Mouse (Mus musculus): Measurements from ENCODE around the gene Etv6. TPM values are rescaled to one million over a fixed set of nuclear protein-coding genes. Genes with fewer than 3 reads are reported as not detected.

Etv6 gene
- polyA plus RNA-seq, 1 experiment from 2014 or later = 14.7 TPM

- Histone ChIP-seq H3K9me3 (no peaks in the 10 kb centered on the region), H3K27me3 (no peaks in the 10 kb centered on the region), H3K4me2 (no peak overlapping the region), H3K9ac (no peak overlapping the region), H3K27ac (no peak overlapping the region), H3K4me3 (no peak overlapping the region), H3K4me1 (peaks cover 10% of the 10 kb centered on the region), H3K36me3 (no peaks in the 10 kb centered on the region)
- ATAC-seq (ENCODE audit: borderline replicate concordance, extremely low read depth, low FRiP score, low TSS enrichment) = no peak
- 91% methylated on average over 11 of the region's 11 CpGs for WGBS
These were observed 64.7 kb downstream of the Etv6 start for GRCm38 (mm10) chr6:134099976-134100743.

GRCm38 (mm10) chr6:134102396-134102795 is 66.9 kb downstream of the Etv6 start:
- 69% methylated on average over 1 of the region's 1 CpGs for WGBS
- peaks cover 32% of the 10 kb centered on the region for H3K4me1 ChIP-seq
- H3K9ac ChIP-seq = no peak overlapping the region
- ATAC-seq (ENCODE audit: borderline replicate concordance, extremely low read depth, low FRiP score, low TSS enrichment) = no peak
- no peak overlapping the region for H3K27ac ChIP-seq
- no peak overlapping the region for H3K4me2 ChIP-seq
- H3K36me3 ChIP-seq = no peaks in the 10 kb centered on the region
- no peaks in the 10 kb centered on the region for H3K27me3 ChIP-seq
- H3K4me3 ChIP-seq = no peak overlapping the region
- no peaks in the 10 kb centered on the region for H3K9me3 ChIP-seq

GRCm38 (mm10) chr6:134103519-134103918 is 68.0 kb downstream of the Etv6 start:
- H3K27me3 ChIP-seq = no peaks in the 10 kb centered on the region
- 0 out of 2 replicates have a peak, but pooled peaks cover 1% of the 10 kb centered on the region for H3K36me3 ChIP-seq
- WGBS = 87% methylated on average over 8 of the region's 8 CpGs
- no peak overlapping the region for H3K4me2 ChIP-seq
- H3K4me3 ChIP-seq = no peak overlapping the region
- peaks cover 32% of the 10 kb centered on the region for H3K4me1 ChIP-seq
- H3K9ac ChIP-seq = no peak overlapping the region
- ATAC-seq (ENCODE audit: borderline replicate concordance, extremely low read depth, low FRiP score, low TSS enrichment) = no peak
- no peaks in the 10 kb centered on the region for H3K9me3 ChIP-seq
- no peak overlapping the region for H3K27ac ChIP-seq

- H3K9ac ChIP-seq = no peak overlapping the region
- no peak overlapping the region for H3K4me2 ChIP-seq
- 0 out of 2 replicates have a peak, but pooled peaks cover 4% of the 10 kb centered on the region for H3K36me3 ChIP-seq
- no peak overlapping the region for H3K4me3 ChIP-seq
- peak; percentile 48 for ATAC-seq (ENCODE audit: borderline replicate concordance, extremely low read depth, low FRiP score, low TSS enrichment)
- peaks cover 32% of the 10 kb centered on the region for H3K4me1 ChIP-seq
- 34% methylated on average over 15 of the region's 15 CpGs for WGBS
- no peaks in the 10 kb centered on the region for H3K27me3 ChIP-seq
- no peaks in the 10 kb centered on the region for H3K9me3 ChIP-seq
- peak overlapping the region; percentile 38 for H3K27ac ChIP-seq
These were observed 70.2 kb downstream of the Etv6 start for GRCm38 (mm10) chr6:134105514-134106201.

GRCm38 (mm10) chr6:134107696-134108095 is 72.2 kb downstream of the Etv6 start:
- Histone ChIP-seq H3K4me2 (no peak overlapping the region), H3K9me3 (no peaks in the 10 kb centered on the region), H3K27ac (no peak overlapping the region), H3K36me3 (0 out of 2 replicates have a peak, but pooled peaks cover 4% of the 10 kb centered on the region), H3K4me1 (peaks cover 45% of the 10 kb centered on the region), H3K9ac (no peak overlapping the region), H3K27me3 (no peaks in the 10 kb centered on the region), H3K4me3 (no peak overlapping the region)
- 75% methylated on average over 7 of the region's 7 CpGs for WGBS
- no peak for ATAC-seq (ENCODE audit: borderline replicate concordance, extremely low read depth, low FRiP score, low TSS enrichment)

- Histone ChIP-seq H3K9ac (no peak overlapping the region), H3K4me1 (peaks cover 46% of the 10 kb centered on the region), H3K4me2 (no peak overlapping the region), H3K9me3 (no peaks in the 10 kb centered on the region), H3K36me3 (0 out of 2 replicates have a peak, but pooled peaks cover 4% of the 10 kb centered on the region), H3K4me3 (no peak overlapping the region), H3K27me3 (no peaks in the 10 kb centered on the region), H3K27ac (no peak overlapping the region)
- 95% methylated on average over 1 of the region's 1 CpGs for WGBS
- no peak for ATAC-seq (ENCODE audit: borderline replicate concordance, extremely low read depth, low FRiP score, low TSS enrichment)
These were observed 74.2 kb downstream of the Etv6 start for GRCm38 (mm10) chr6:134109675-134110074.

GRCm38 (mm10) chr6:134110206-134110605 is 74.7 kb downstream of the Etv6 start:
- WGBS = 90% methylated on average over 5 of the region's 5 CpGs
- Histone ChIP-seq H3K36me3 (0 out of 2 replicates have a peak, but pooled peaks cover 4% of the 10 kb centered on the region), H3K27ac (no peak overlapping the region), H3K4me1 (peaks cover 41% of the 10 kb centered on the region), H3K9ac (no peak overlapping the region), H3K4me3 (no peak overlapping the region), H3K27me3 (no peaks in the 10 kb centered on the region), H3K9me3 (no peaks in the 10 kb centered on the region), H3K4me2 (no peak overlapping the region)
- no peak for ATAC-seq (ENCODE audit: borderline replicate concordance, extremely low read depth, low FRiP score, low TSS enrichment)

GRCm38 (mm10) chr6:134111599-134111998 is 76.1 kb downstream of the Etv6 start:
- H3K4me2 ChIP-seq = no peak overlapping the region
- H3K4me3 ChIP-seq = no peak overlapping the region
- H3K27me3 ChIP-seq = no peaks in the 10 kb centered on the region
- no peaks in the 10 kb centered on the region for H3K9me3 ChIP-seq
- ATAC-seq (ENCODE audit: borderline replicate concordance, extremely low read depth, low FRiP score, low TSS enrichment) = no peak
- 54% methylated on average over 8 of the region's 8 CpGs for WGBS
- no peak overlapping the region for H3K27ac ChIP-seq
- H3K4me1 ChIP-seq = peaks cover 27% of the 10 kb centered on the region
- H3K9ac ChIP-seq = no peak overlapping the region
- 0 out of 2 replicates have a peak, but pooled peaks cover 4% of the 10 kb centered on the region for H3K36me3 ChIP-seq

GRCm38 (mm10) chr6:134112753-134113152 is 77.3 kb downstream of the Etv6 start:
- Histone ChIP-seq H3K36me3 (0 out of 2 replicates have a peak, but pooled peaks cover 4% of the 10 kb centered on the region), H3K27ac (peak overlapping the region; percentile 26), H3K4me2 (no peak overlapping the region), H3K4me3 (no peak overlapping the region), H3K9me3 (no peaks in the 10 kb centered on the region), H3K9ac (no peak overlapping the region), H3K27me3 (no peaks in the 10 kb centered on the region), H3K4me1 (peaks cover 19% of the 10 kb centered on the region; the same call in 1 of the 2 replicates)
- 86% methylated on average over 8 of the region's 8 CpGs for WGBS
- no peak for ATAC-seq (ENCODE audit: borderline replicate concordance, extremely low read depth, low FRiP score, low TSS enrichment)

GRCm38 (mm10) chr6:134113168-134113567 is 77.7 kb downstream of the Etv6 start:
- H3K4me2 ChIP-seq = no peak overlapping the region
- WGBS = 40% methylated on average over 2 of the region's 2 CpGs
- peak; percentile 64; the same call in 1 of the 2 replicates for ATAC-seq (ENCODE audit: borderline replicate concordance, extremely low read depth, low FRiP score, low TSS enrichment)
- no peaks in the 10 kb centered on the region for H3K27me3 ChIP-seq
- peaks cover 19% of the 10 kb centered on the region for H3K4me1 ChIP-seq
- H3K27ac ChIP-seq = peak overlapping the region; percentile 13; the same call in 1 of the 2 replicates
- H3K4me3 ChIP-seq = no peak overlapping the region
- no peaks in the 10 kb centered on the region for H3K9me3 ChIP-seq
- H3K36me3 ChIP-seq = 0 out of 2 replicates have a peak, but pooled peaks cover 4% of the 10 kb centered on the region
- H3K9ac ChIP-seq = no peak overlapping the region

- no peak for ATAC-seq (ENCODE audit: borderline replicate concordance, extremely low read depth, low FRiP score, low TSS enrichment)
- H3K4me3 ChIP-seq = no peak overlapping the region
- H3K36me3 ChIP-seq = no peaks in the 10 kb centered on the region
- no peaks in the 10 kb centered on the region for H3K27me3 ChIP-seq
- no peak overlapping the region for H3K27ac ChIP-seq
- no peak overlapping the region for H3K9ac ChIP-seq
- H3K4me2 ChIP-seq = no peak overlapping the region
- no peaks in the 10 kb centered on the region for H3K9me3 ChIP-seq
- H3K4me1 ChIP-seq = peaks cover 30% of the 10 kb centered on the region
- WGBS = 63% methylated on average over 14 of the region's 14 CpGs
These were observed 79.9 kb downstream of the Etv6 start for GRCm38 (mm10) chr6:134115219-134115968.

Data from lung, embryonic 15.5 days (tissue).